Mouse (Mus musculus) megakaryocyte, embryonic 14.5 days (primary cell): ENCODE measurements around the gene Actrt2. TPM values are rescaled to one million over a fixed set of nuclear protein-coding genes. Genes with fewer than 3 reads are reported as not detected.

Experiments used
- H3K27me3 ChIP-seq: replicated peaks from 2 replicates; pipeline ENCODE3; 2012; ENCODE audit warnings: inconsistent platforms
- H3K36me3 ChIP-seq: replicated peaks from 2 replicates; pipeline ENCODE3; 2012; ENCODE audit warnings: low read length, inconsistent platforms, mixed read lengths
- H3K4me1 ChIP-seq: 2 replicates; pipeline ENCODE4 v1.6.1; 2012; ENCODE audit warnings: inconsistent platforms
- H3K4me3 ChIP-seq: replicated peaks from 2 replicates; pipeline ENCODE3; 2012; ENCODE audit warnings: moderate library complexity, mild to moderate bottlenecking, inconsistent platforms
- H3K9me3 ChIP-seq: 2 replicates; pipeline ENCODE4 v1.6.1; 2012; ENCODE audit warnings: inconsistent platforms
- FLI1 ChIP-seq: IDR thresholded peaks from 2 replicates; pipeline ENCODE4 v1.6.1; 2012; ENCODE audit warnings: low read length, inconsistent platforms, mixed read lengths
- GATA1 ChIP-seq: IDR thresholded peaks from 3 replicates; pipeline ENCODE4 v1.6.1; 2012; ENCODE audit warnings: mixed read lengths, low read length, inconsistent platforms, borderline replicate concordance
- polyA plus RNA-seq: library from polyadenylated mRNA; stranded (reverse); fragments of >175 nt; gene quantifications from 2 replicates; pipeline ENCODE4 v1.2.3, GENCODE M21; 2012; ENCODE audit warnings: low replicate concordance; ENCODE audit not compliant: insufficient read depth

The Actrt2 gene
- polyA plus RNA-seq, 1 experiment = not detected

DNA sequence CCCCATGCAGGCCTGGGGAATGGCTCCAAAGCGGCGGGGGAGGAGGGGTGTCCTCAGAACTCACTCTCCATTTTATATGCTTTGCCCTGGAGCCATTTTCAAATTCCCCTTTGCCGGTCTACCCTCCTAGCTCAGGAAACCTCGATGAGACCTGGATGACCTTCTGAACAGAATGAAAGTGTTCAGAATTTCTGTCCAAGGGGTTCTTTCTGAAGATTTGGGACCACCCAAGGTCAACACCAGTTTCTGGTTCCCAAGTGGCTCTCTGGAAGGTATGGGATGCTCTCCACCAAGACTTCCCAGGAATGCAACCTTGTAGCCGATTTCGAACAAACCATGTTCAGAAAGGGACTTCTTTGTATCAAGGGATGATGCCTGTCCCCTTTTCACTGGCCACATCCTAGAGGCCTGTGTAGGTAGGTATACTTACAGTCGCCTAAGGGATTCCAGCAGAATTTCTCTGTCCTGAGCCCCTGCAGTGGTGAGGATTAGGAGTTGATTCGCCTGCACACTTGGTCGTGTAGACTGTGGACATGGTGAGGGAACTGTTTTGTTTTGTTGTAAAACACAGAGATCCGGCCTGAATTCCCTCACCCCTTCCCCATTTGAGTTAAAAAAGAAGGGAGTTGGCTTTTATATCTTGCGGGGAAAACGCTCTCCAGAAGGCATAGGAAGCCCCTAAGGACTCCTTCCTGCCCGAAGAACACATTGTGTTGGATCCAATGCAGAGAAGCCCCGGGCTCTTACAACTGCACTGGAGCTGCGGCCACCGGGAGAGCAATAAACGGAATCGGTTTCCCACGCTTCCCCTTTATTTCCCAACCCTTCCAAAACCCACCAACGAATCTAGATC, 27.0 kb downstream of the Actrt2 start:
- H3K27me3 ChIP-seq = peaks cover 89% of the 10 kb centered on the region

DNA sequence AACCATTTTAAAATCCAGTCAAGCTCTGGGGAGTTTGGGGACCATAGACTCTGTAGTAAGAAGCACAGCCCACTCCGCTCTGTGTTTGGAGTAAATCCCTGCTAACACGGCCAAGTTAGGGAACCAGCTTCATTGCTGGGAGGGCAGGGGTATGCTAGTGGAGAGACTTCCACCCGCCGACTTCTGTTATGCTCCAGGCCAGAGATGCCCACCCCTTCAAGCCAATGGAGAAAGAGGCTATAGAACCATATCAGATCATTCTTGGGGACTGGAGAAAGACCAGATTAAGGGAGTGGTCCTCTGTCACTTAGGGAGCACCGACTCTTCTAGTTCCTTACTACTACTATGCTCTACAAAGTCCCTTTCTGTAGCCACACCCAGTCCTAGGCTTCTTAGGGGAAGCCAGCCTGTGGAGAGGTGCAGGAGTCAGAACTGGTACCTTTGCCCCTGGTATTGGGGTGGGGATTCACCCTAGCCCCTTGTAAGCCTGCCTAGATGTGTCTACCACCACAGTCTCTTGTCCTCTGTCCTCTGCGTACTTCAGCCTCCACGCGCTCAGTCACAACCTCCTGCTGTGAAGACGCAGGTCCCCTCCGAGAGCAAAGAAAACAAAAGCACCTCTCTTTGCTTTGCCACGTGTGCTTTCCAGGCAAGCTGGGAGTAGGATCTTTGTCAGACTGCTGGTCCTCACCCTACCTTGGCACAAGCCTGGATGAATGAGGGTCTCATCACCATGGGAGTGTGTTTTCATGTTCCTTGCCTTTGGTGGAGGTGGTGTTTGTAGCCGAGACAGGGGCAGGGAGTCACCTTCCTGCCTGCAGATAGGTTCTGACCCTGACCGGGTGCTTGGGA, 27.9 kb downstream of the Actrt2 start:
- TF ChIP-seq FLI1 (no peak), GATA1 (no peak)
- Histone ChIP-seq H3K4me1 (peaks cover 22% of the 10 kb centered on the region), H3K4me3 (no peak overlapping the region), H3K9me3 (no peaks in the 10 kb centered on the region; the same call in 1 of the 2 replicates), H3K36me3 (no peaks in the 10 kb centered on the region), H3K27me3 (peaks cover 92% of the 10 kb centered on the region)

More for the DNA sequence above, 27.0 kb downstream of the Actrt2 start:
- no peak overlapping the region for H3K4me3 ChIP-seq
- H3K9me3 ChIP-seq = no peaks in the 10 kb centered on the region
- H3K36me3 ChIP-seq = no peaks in the 10 kb centered on the region
- TF ChIP-seq GATA1 = no peak
- TF ChIP-seq FLI1 = no peak
- peaks cover 13% of the 10 kb centered on the region for H3K4me1 ChIP-seq

DNA sequence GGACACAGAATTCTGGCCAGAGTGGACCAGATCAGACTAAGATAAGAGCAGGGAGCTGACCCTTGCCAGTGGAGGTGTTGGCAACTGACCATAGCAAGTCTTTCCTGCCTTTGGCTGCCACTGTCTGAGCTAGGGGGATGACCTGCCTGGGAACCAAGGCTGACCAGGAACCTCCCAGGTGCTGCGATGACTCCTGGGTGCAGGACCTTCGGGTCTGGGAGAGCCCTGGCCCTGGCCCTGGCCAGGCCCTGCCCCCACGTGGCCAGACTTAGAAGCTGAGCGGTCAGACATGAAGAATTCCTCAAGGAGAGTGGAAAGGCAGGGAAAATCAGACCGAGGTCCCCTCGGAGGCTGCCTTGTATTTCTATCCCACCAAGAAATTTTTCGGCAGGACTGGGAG, 28.5 kb downstream of the Actrt2 start:
- H3K27me3 ChIP-seq = peaks cover 97% of the 10 kb centered on the region
- H3K36me3 ChIP-seq = no peaks in the 10 kb centered on the region
- no peak overlapping the region for H3K4me3 ChIP-seq
- H3K4me1 ChIP-seq = peaks cover 22% of the 10 kb centered on the region
- no peaks in the 10 kb centered on the region; the same call in 1 of the 2 replicates for H3K9me3 ChIP-seq
- TF ChIP-seq FLI1 = no peak
- no peak for TF ChIP-seq GATA1

DNA sequence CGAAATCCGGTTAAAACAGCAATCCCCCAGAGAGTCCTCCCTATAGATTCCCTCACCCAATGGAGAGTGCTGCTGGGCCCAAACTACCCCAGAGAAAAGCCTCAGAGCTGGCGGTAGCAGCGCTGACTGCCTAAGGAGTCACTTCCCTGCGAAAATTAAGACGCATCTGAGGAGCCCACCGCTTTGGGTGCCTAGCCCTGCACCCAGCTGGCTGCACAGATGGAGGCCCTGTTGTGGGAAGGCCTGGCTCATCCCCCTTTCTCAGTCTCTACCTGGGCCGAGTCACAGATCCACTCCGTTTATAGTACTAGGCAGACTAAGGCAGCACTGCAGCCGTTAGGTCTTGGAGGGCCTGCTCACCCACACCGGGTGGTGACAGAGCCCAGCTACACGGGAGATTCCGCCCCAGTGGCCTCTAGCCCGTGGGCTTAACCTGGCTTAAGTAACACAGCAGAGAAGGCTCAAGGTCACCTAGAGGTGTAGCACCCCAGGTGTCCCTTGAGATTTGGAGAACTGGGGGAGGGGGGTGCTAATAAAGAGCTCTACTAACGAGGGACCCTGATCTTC, 29.3 kb downstream of the Actrt2 start:
- Histone ChIP-seq H3K27me3 (peaks cover 98% of the 10 kb centered on the region), H3K4me3 (no peak overlapping the region), H3K36me3 (no peaks in the 10 kb centered on the region), H3K9me3 (no peaks in the 10 kb centered on the region; the same call in 1 of the 2 replicates), H3K4me1 (peaks cover 22% of the 10 kb centered on the region)
- TF ChIP-seq FLI1 (no peak), GATA1 (no peak)

DNA sequence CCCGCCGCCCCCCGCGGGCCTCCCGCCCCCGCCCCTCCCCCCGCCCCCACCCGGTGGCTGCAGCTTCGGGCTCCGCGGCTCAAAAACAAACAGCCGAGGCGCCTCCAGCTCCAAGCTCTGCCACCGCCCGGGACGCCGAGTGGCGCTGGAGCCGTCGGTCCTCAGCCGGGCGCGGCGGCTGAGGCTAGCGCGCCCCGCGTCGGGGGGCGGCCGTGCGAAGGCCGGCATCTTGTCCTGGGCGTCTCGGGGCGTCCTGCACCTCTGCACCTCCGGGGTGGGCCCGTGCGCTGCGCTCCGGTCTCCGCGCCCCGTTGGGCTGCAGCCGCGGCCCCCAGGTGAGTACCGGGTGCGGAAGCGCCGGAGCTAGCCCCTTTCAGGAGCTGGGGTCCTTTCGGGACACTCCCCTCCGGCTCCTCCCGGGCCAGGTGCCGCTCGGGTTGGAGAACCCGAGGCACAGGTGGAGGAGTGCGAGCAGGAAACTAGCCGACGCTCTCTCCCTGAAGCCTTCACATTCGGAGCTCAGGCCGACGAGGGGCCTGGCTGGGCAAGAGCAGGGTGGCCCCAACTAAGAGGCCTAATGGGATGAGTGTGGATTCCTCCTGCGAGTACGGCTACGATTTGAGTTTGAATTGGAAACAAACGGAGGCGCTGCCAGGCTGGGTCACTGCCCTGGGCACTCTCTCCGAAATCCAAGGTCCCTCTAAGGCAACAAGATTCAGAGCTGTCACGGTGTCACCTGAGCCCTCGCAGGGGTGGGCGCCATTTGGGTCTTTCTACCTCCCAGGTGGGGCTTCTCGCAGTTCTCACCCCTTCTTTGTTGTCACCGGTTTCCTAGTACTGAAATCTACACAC, 30.0 kb downstream of the Actrt2 start:
- H3K36me3 ChIP-seq = no peaks in the 10 kb centered on the region
- H3K27me3 ChIP-seq = peaks cover 98% of the 10 kb centered on the region

DNA sequence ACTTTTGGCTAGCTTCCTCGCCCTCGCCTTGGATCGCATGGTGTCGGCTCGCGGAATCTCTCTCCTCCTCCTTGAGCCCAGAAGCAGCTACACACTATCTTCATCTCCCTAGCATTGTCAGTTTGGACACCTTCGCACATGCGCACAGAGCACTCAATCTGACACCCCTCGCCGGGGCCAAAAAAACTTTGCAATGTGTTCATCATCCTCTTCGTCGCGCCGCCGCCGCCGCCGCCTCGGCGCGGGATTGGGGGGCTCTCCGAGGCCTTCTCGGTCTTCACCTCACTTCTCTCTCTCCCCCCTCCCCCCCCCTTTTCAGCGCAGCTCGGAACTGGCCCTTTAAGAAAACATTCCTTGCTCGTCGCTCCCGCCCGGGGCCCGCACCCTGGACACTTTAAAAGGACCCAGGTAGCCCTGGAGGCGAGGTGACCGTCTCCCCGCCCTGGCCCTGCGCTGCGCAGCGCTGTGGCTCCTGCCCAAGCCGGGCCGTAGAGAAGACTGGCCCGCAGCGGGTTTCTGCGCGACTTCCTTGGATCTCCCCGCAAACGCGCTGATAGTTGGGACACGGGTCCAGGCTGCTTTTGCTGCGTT, 30.9 kb downstream of the Actrt2 start, which contains the start of gene Prdm16:
TSS of gene Prdm16 (minus strand) at position 153 of the 591 bp plus-strand sequence.
- H3K9me3 ChIP-seq = no peaks in the 10 kb centered on the region; the same call in 1 of the 2 replicates
- peaks cover 95% of the 10 kb centered on the region for H3K27me3 ChIP-seq
- peak within 1 kb of the TSS; percentile 91 for H3K4me3 ChIP-seq
- H3K4me1 ChIP-seq = peaks cover 22% of the 10 kb centered on the region
- TF ChIP-seq GATA1 (no peak), FLI1 (no peak)
- no peaks in the 10 kb centered on the region for H3K36me3 ChIP-seq

More for the DNA sequence above, 30.0 kb downstream of the Actrt2 start:
- TF ChIP-seq FLI1 (no peak), GATA1 (no peak)
- Histone ChIP-seq H3K4me1 (peaks cover 22% of the 10 kb centered on the region), H3K9me3 (no peaks in the 10 kb centered on the region; the same call in 1 of the 2 replicates), H3K4me3 (no peak overlapping the region)

DNA sequence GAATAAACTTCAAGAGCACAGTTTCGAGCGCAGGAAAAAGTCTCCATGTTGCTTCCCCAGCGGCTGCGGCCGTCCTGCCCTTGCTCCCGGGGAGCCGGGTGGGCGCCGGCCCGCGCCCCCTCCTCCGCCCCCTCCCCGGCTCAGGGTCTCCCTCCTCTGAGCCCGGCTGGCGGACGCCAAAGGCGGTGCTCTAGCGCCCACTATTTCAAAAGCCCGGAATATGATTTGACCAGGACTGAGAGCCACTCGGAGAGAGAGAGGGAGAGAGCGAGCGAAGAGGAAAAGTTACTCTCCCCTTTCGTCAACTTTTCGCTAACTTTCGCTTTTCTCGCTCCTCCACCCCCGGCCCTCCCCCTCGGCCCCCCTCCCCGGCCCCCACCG, 31.6 kb downstream of the Actrt2 start:
- Histone ChIP-seq H3K27me3 (peaks cover 94% of the 10 kb centered on the region), H3K36me3 (no peaks in the 10 kb centered on the region), H3K4me3 (peak overlapping the region; percentile 91), H3K9me3 (no peaks in the 10 kb centered on the region; the same call in 1 of the 2 replicates), H3K4me1 (peaks cover 22% of the 10 kb centered on the region)
- TF ChIP-seq GATA1 (no peak), FLI1 (no peak)

DNA sequence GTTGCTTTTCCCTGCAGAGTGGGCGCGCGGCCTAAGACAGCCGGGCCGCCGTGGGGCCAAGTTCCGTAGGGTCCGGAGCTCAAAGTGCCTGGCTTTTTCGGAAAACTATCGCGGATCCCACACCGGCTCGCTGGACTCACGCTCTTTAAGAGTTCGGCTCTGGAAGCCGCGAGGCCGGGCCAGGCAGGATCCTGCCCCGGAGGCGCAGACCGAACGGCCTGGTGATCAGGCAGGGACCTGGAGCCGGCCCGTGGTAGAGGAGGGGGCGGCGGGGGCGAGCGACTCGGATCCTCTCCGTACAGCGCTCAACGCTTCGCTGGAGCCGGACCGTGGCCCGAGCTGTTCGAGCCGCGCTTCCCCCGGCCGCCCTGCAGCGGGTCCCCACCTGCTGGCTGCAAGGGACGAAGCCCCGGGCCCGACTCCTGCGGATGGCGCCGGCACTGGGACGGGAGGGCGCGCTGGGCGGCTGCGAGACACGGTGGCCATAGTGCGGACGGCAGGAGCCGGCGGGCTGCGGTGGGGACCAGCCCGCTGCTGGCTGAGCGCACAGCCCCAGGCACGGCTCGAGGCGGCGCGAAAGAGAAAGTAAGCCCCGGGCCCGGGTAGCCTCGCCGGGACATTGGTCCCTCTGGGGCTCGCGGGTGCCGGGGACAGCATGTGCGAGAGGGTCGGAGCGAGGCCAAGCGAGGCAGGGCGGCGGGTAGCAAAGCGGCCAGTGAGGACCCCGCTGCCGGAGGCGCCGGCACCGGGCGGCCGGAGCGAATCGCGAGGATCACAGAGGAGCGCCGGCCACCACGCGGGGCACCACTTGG, 32.2 kb downstream of the Actrt2 start:
- Histone ChIP-seq H3K4me3 (peak overlapping the region; percentile 91), H3K27me3 (peaks cover 91% of the 10 kb centered on the region), H3K4me1 (peaks cover 22% of the 10 kb centered on the region), H3K36me3 (no peaks in the 10 kb centered on the region), H3K9me3 (no peaks in the 10 kb centered on the region; the same call in 1 of the 2 replicates)
- TF ChIP-seq GATA1 (no peak), FLI1 (no peak)
